Mouse (Mus musculus) hindbrain, embryonic 12.5 days (tissue): ENCODE measurements around the gene Sbno2. TPM values are rescaled to one million over a fixed set of nuclear protein-coding genes. Genes with fewer than 3 reads are reported as not detected.

ENCODE experiments used
- ATAC-seq: fragments of 200-750 bp; cut with Nextera tagmentation; 2 replicates; pipeline ENCODE4 v1.8.0; 2017; ENCODE audit warnings: moderate TSS enrichment; ENCODE audit not compliant: low FRiP score
- H3K27ac ChIP-seq: fragments of 300-500 bp; sonication (generic); 2 replicates; pipeline ENCODE4 v1.5.1; 2016; ENCODE audit warnings: mild to moderate bottlenecking
- H3K27me3 ChIP-seq: fragments of 300-500 bp; sonication (generic); 2 replicates; pipeline ENCODE4 v1.6.1; 2016; ENCODE audit warnings: mild to moderate bottlenecking
- H3K36me3 ChIP-seq: fragments of 300-500 bp; sonication (generic); 2 replicates; pipeline ENCODE4 v1.6.1; 2016; ENCODE audit warnings: mild to moderate bottlenecking
- H3K4me1 ChIP-seq: fragments of 300-500 bp; sonication (generic); 2 replicates; pipeline ENCODE4 v1.6.1; 2016
- H3K4me2 ChIP-seq: fragments of 300-500 bp; sonication (generic); replicated peaks from 2 replicates; pipeline ENCODE4 v1.6.1; 2016; ENCODE audit warnings: mild to moderate bottlenecking
- H3K4me3 ChIP-seq: fragments of 300-500 bp; sonication (generic); 2 replicates; pipeline ENCODE4 v1.5.1; 2016; ENCODE audit warnings: mild to moderate bottlenecking
- H3K9ac ChIP-seq: fragments of 300-500 bp; sonication (generic); 2 replicates; pipeline ENCODE4 v1.6.1; 2016; ENCODE audit warnings: mild to moderate bottlenecking, moderate library complexity
- H3K9me3 ChIP-seq: fragments of 300-500 bp; sonication (generic); replicated peaks from 2 replicates; pipeline ENCODE4 v1.6.1; 2016; ENCODE audit warnings: mild to moderate bottlenecking
- WGBS: fragments of 180-500 bp; shearing (Covaris S2); methylation state at CpG from one replicate; pipeline ENCODE4 v1.1.7; 2016; 5-methylcytosine and 5-hydroxymethylcytosine counted together
- polyA plus RNA-seq: library from polyadenylated mRNA; unstranded; fragments of >200 nt; fragmentation: Nextera tagmentation; extraction: Ambion mirVana; gene quantifications from 2 replicates; pipeline ENCODE4 v1.2.1, GENCODE M21; 2016

Gene Sbno2
- polyA plus RNA-seq, 1 experiment from 2014 or later, result 15.1 TPM

- peaks cover 38% of the 10 kb centered on the region for H3K4me1 ChIP-seq
- H3K27ac ChIP-seq, result peak overlapping the region; percentile 79; the same call in 1 of the 2 replicates
- peaks cover 29% of the 10 kb centered on the region for H3K36me3 ChIP-seq
- peak overlapping the region; percentile 91 for H3K9ac ChIP-seq
- H3K27me3 ChIP-seq, result no peaks in the 10 kb centered on the region
- peak overlapping the region; percentile 99 for H3K4me2 ChIP-seq
- peak overlapping the region; percentile 94 for H3K4me3 ChIP-seq
- ATAC-seq, result no peak
- under 1% methylated on average over 27 of the region's 27 CpGs for WGBS
- no peaks in the 10 kb centered on the region for H3K9me3 ChIP-seq
These were observed 11.2 kb upstream of the Sbno2 start for GRCm38 (mm10) chr10:80116563-80116926.

- peak; percentile 18; the same call in 1 of the 2 replicates for ATAC-seq
- H3K4me1 ChIP-seq, result peaks cover 38% of the 10 kb centered on the region
These were observed 10.6 kb upstream of the Sbno2 start for GRCm38 (mm10) chr10:80115944-80116335.

GRCm38 (mm10) chr10:80115290-80115943, 10.0 kb upstream of the Sbno2 start, which contains the start of gene Stk11:
TSS of gene Stk11 (plus strand) at chr10:80115803.
- H3K36me3 ChIP-seq, result peaks cover 23% of the 10 kb centered on the region
- peak within 1 kb of the TSS; percentile 81 for H3K27ac ChIP-seq
- no peaks in the 10 kb centered on the region for H3K27me3 ChIP-seq
- WGBS, result under 1% methylated on average over 70 of the region's 70 CpGs
- peak within 1 kb of the TSS; percentile 94 for H3K4me3 ChIP-seq
- peak within 1 kb of the TSS; percentile 99 for H3K4me2 ChIP-seq
- no peaks in the 10 kb centered on the region for H3K9me3 ChIP-seq
- H3K9ac ChIP-seq, result peak within 1 kb of the TSS; percentile 91
- H3K4me1 ChIP-seq, result peaks cover 38% of the 10 kb centered on the region
- peak; percentile 97 for ATAC-seq

More at GRCm38 (mm10) chr10:80115944-80116335, 10.6 kb upstream of the Sbno2 start:
- Histone ChIP-seq H3K27ac (peak overlapping the region; percentile 79), H3K4me3 (peak overlapping the region; percentile 94), H3K4me2 (peak overlapping the region; percentile 99), H3K9me3 (no peaks in the 10 kb centered on the region), H3K36me3 (peaks cover 25% of the 10 kb centered on the region), H3K27me3 (no peaks in the 10 kb centered on the region), H3K9ac (peak overlapping the region; percentile 91)
- under 1% methylated on average over 57 of the region's 63 CpGs for WGBS

- Histone ChIP-seq H3K4me2 (peak overlapping the region; percentile 53), H3K27ac (peak overlapping the region; percentile 81), H3K9ac (peak overlapping the region; percentile 27; the same call in 1 of the 2 replicates), H3K4me1 (peaks cover 33% of the 10 kb centered on the region), H3K9me3 (no peaks in the 10 kb centered on the region), H3K27me3 (no peaks in the 10 kb centered on the region), H3K4me3 (peak overlapping the region; percentile 94), H3K36me3 (peaks cover 15% of the 10 kb centered on the region)
- peak; percentile 39 for ATAC-seq
- 3% methylated on average over 27 of the region's 27 CpGs for WGBS
These were observed 9.2 kb upstream of the Sbno2 start for GRCm38 (mm10) chr10:80114341-80115284.

GRCm38 (mm10) chr10:80107678-80108077, 2.3 kb upstream of the Sbno2 start:
- Histone ChIP-seq H3K4me2 (no peak overlapping the region), H3K27ac (no peak overlapping the region), H3K4me1 (no peaks in the 10 kb centered on the region; the same call in 1 of the 2 replicates), H3K36me3 (no peaks in the 10 kb centered on the region), H3K9ac (no peak overlapping the region), H3K9me3 (no peaks in the 10 kb centered on the region), H3K4me3 (no peak overlapping the region), H3K27me3 (no peaks in the 10 kb centered on the region)
- WGBS, result 64% methylated on average over 6 of the region's 6 CpGs
- no peak for ATAC-seq

- no peak for ATAC-seq
- H3K9ac ChIP-seq, result no peak overlapping the region; the same call in none of the 2 replicates
- H3K27me3 ChIP-seq, result no peaks in the 10 kb centered on the region
- 68% methylated on average over 5 of the region's 5 CpGs for WGBS
- H3K36me3 ChIP-seq, result no peaks in the 10 kb centered on the region
- H3K4me1 ChIP-seq, result peaks cover 10% of the 10 kb centered on the region
- no peak overlapping the region for H3K4me2 ChIP-seq
- H3K27ac ChIP-seq, result no peak overlapping the region
- H3K9me3 ChIP-seq, result no peaks in the 10 kb centered on the region
- no peak overlapping the region for H3K4me3 ChIP-seq
These were observed 555 bp upstream of the Sbno2 start for GRCm38 (mm10) chr10:80105926-80106325.

- WGBS, result 77% methylated on average over 3 of the region's 3 CpGs
- Histone ChIP-seq H3K4me2 (no peak overlapping the region), H3K4me1 (peaks cover 17% of the 10 kb centered on the region), H3K27ac (no peak overlapping the region), H3K27me3 (no peaks in the 10 kb centered on the region), H3K4me3 (no peak overlapping the region), H3K9ac (no peak overlapping the region), H3K36me3 (no peaks in the 10 kb centered on the region), H3K9me3 (no peaks in the 10 kb centered on the region)
- ATAC-seq, result no peak
These were observed 1.2 kb downstream of the Sbno2 start for GRCm38 (mm10) chr10:80104181-80104580.

- Histone ChIP-seq H3K9ac (peak overlapping the region; percentile 91; the same call in 1 of the 2 replicates), H3K27me3 (no peaks in the 10 kb centered on the region), H3K4me2 (peak overlapping the region; percentile 95; the same call in 1 of the 2 replicates), H3K9me3 (no peaks in the 10 kb centered on the region), H3K4me1 (peaks cover 17% of the 10 kb centered on the region), H3K36me3 (no peaks in the 10 kb centered on the region; the same call in 1 of the 2 replicates), H3K4me3 (peak overlapping the region; percentile 94), H3K27ac (peak overlapping the region; percentile 57; the same call in 1 of the 2 replicates)
- ATAC-seq, result no peak
- WGBS, result 83% methylated on average over 2 of the region's 2 CpGs
These were observed 2.3 kb downstream of the Sbno2 start for GRCm38 (mm10) chr10:80103032-80103431.

- H3K4me2 ChIP-seq, result peak overlapping the region; percentile 95
These were observed 3.0 kb downstream of the Sbno2 start for GRCm38 (mm10) chr10:80102216-80102915.

GRCm38 (mm10) chr10:80100982-80101381, 4.4 kb downstream of the Sbno2 start:
- no peak overlapping the region for H3K27ac ChIP-seq
- H3K4me2 ChIP-seq, result peak overlapping the region; percentile 95
- WGBS, result 68% methylated on average over 11 of the region's 11 CpGs
- no peaks in the 10 kb centered on the region for H3K27me3 ChIP-seq
- no peak overlapping the region for H3K4me3 ChIP-seq
- no peaks in the 10 kb centered on the region; the same call in 1 of the 2 replicates for H3K36me3 ChIP-seq
- H3K4me1 ChIP-seq, result peaks cover 28% of the 10 kb centered on the region
- H3K9ac ChIP-seq, result no peak overlapping the region
- no peaks in the 10 kb centered on the region for H3K9me3 ChIP-seq
- no peak for ATAC-seq

More at GRCm38 (mm10) chr10:80102216-80102915, 3.0 kb downstream of the Sbno2 start:
- Histone ChIP-seq H3K4me3 (peak overlapping the region; percentile 94), H3K9me3 (no peaks in the 10 kb centered on the region), H3K9ac (peak overlapping the region; percentile 91), H3K4me1 (peaks cover 24% of the 10 kb centered on the region), H3K36me3 (no peaks in the 10 kb centered on the region; the same call in 1 of the 2 replicates), H3K27me3 (no peaks in the 10 kb centered on the region), H3K27ac (peak overlapping the region; percentile 57; the same call in 1 of the 2 replicates)
- ATAC-seq, result peak; percentile 81
- WGBS, result under 1% methylated on average over 44 of the region's 59 CpGs

- no peak overlapping the region for H3K4me2 ChIP-seq
- H3K36me3 ChIP-seq, result no peaks in the 10 kb centered on the region; the same call in 1 of the 2 replicates
- no peak overlapping the region for H3K4me3 ChIP-seq
- ATAC-seq, result no peak
- no peaks in the 10 kb centered on the region for H3K27me3 ChIP-seq
- no peak overlapping the region for H3K27ac ChIP-seq
- no peaks in the 10 kb centered on the region for H3K9me3 ChIP-seq
- WGBS, result 91% methylated on average over 5 of the region's 5 CpGs
- peaks cover 32% of the 10 kb centered on the region for H3K4me1 ChIP-seq
- H3K9ac ChIP-seq, result no peak overlapping the region
These were observed 6.7 kb downstream of the Sbno2 start for GRCm38 (mm10) chr10:80098630-80099029.
